Mouse (Mus musculus): Measurements from ENCODE around the gene Mill2.
"Not testable (repeated sequence)": the region's sequence is repeated elsewhere in the genome, so short reads cannot be mapped to it uniquely, and the experiment has no call there.

The Mill2 gene

GRCm38 (mm10) chr7:18839865-18840264 lies at the start of gene Mill2:
Gene Mill2 (plus strand): TSS chr7:18839966.
- DNase-seq (ENCODE audit: low spot score in 2 of 2), result no peak

DNA sequence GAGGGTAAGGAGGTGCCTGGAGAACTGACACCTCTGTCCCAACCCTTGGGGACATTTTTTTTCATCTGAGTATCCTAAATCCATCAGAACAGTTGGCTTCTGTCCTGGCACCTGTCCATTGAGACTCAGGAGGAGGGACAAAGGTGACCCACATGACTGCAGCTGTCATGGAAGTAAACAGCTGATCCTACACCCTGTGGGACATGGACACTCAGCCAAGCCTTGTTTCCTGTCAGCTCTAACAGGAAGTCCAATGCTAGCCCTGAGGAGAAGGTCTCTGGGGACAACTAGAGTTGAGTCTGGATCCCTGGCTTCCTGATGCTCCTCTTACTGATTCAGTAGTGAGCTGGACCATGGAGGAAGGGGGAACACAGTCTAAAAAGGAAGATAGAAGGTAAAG lies 49.1 kb upstream of the Mill2 start:
- DNase-seq (ENCODE audit: low spot score in 2 of 2), result not testable (repeated sequence)

DNA sequence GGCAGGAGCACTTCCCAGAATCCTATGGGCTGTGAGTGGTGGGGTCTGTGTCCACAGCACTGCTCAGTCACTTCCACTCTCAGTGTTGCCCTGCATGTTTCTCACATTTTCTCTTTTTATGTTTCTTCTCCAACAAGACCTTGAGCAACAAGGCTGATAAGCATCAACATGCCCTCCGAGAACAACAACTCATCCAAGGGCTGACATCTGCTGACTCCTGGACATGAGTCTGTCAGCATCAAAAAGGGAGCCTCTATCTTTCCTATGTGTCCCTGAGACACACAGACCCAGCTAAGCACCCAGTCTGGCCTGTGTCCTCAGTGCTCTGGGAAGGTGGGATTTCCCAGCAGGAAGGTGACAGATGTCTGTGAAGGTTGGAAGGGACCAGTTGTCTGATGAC lies 41.3 kb upstream of the Mill2 start, which contains the start of gene Psg19:
Psg19 (minus strand) TSS at position 101 of the 400 bp plus-strand sequence.
- DNase-seq (ENCODE audit: low spot score in 2 of 2), result no peak

DNA sequence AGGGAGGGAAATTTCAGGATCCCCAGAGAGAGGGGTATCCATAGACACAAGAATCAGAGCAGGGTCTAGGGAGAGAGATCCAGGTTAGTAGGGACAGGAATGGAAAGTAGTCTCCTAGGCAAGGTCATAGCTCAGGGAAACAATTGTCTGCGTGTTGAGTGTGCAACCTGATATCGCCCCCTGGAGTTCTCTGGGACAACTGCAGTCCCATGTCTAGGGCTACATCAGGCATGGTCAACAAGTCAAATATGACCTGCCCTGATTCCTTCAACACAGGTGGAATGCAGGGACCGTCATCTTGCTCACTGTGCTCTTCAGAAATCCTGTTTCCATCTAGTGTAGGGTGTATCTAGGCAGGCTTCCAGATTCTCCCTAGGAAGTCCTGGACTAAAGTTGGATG lies 40.6 kb upstream of the Mill2 start:
- DNase-seq (ENCODE audit: low spot score in 2 of 2), result no peak

DNA sequence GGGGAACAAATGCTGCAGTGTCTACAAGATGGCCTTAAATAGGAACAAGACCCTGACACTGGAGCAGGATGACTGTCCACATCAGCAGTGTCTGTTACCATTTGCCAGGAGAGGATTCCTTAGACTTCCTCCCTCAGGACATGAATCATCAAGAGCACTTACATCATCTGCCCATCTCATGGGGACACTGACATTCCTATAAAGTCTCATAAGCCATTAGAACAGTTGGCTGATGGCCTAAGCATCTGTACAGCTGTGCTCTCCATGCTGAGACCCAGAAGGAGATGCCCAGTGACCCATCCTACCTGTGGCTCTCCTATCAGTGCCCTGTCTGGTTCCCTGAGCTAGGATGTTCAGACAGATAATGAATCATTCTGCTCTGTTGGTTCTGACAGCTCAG lies 36.2 kb upstream of the Mill2 start:
- DNase-seq (ENCODE audit: low spot score in 2 of 2), result no peak

GRCm38 (mm10) chr7:18818301-18818700 lies 21.5 kb upstream of the Mill2 start:
- DNase-seq (ENCODE audit: low spot score in 2 of 2), result no peak

DNA sequence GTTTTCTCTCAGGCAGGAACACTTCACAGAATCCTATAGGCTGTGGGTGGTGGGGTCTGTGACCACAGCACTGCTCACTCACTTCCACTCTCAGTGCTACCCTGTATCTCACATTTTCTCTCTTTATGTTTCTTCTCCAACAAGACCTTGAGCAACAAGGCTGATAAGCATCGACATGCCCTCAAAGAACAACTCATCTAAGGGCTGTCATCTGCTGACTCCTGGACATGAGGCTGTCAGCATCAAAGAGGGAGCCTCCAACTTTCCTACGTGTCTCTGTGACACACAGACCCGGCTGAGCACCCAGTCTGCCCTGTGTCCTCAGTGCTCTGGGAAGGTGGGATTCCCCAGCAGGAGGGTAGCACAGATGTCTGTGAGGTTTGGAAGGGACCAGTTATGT lies 18.3 kb upstream of the Mill2 start, which contains the start of gene Psg17:
Psg17 (minus strand) TSS at position 101 of the 400 bp plus-strand sequence.
- DNase-seq (ENCODE audit: low spot score in 2 of 2), result no peak

- DNase-seq (ENCODE audit: low spot score in 2 of 2), result no peak
Measured at GRCm38 (mm10) chr7:18827792-18828546, 11.8 kb upstream of the Mill2 start.

DNA sequence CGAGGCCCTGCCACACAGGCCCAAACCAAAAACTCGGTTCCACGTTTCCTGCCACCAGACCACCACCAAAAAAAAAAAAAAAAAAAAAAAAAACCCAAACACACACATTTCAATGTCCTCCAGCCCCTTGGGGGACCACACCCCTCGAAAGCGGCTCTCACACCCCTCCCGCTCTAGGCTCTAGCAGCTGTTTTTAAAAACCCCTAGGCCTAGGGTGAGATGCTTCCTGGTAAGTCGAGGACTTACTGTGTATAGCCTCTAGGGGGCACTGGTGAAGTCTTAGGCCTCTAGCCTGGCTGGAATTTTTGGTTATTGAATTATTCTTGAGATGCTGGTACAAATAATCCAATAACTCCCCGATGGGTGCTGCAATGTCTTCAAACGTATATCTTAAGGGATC lies 11.2 kb upstream of the Mill2 start:
- no peak for DNase-seq (ENCODE audit: low spot score in 2 of 2)

DNA sequence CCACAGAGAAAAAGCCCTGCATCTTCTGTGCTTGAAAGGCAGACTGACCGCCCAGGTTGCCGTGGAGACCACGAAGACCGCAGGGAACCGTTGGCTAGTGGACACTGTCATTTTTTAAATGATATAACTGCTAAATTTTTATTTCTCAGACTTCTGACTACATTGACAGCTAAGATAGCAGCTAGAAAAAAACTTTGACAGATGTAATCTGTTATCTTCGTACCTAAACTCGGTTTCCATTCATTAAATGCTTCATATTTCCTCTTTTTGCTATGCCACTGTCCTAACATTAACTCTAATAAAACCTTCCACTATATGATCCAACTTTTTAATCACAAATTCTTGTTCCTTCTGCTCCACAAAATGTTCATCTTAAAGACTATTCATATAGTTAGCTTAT lies 10.2 kb upstream of the Mill2 start:
- no peak for DNase-seq (ENCODE audit: low spot score in 2 of 2)

- no peak for DNase-seq (ENCODE audit: low spot score in 2 of 2)
Measured at GRCm38 (mm10) chr7:18832298-18832697, 7.5 kb upstream of the Mill2 start.

- DNase-seq (ENCODE audit: low spot score in 2 of 2), result peak; percentile 37 to 58
Measured at GRCm38 (mm10) chr7:18840386-18841173, 814 bp downstream of the Mill2 start.

DNA sequence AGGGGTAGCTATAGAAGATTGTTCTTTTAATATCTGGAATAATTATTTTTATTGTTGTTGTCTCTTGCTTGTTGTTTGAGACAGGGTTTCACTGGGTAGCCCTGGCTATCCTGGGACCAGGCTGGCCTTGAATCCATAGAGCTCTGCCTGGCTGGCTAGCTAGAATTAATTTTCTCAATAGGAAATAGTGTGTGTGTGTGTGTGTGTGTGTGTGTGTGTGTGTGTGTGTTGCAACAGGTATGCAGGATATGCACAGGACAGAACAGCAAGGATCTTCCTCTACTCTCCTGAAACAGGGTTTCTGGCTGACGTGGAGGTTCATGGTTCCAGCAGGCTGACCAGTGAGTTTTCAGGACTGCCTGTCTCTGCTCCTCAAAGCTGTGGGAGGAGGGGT lies 1.4 kb downstream of the Mill2 start:
- no peak for DNase-seq (ENCODE audit: low spot score in 2 of 2)

DNA sequence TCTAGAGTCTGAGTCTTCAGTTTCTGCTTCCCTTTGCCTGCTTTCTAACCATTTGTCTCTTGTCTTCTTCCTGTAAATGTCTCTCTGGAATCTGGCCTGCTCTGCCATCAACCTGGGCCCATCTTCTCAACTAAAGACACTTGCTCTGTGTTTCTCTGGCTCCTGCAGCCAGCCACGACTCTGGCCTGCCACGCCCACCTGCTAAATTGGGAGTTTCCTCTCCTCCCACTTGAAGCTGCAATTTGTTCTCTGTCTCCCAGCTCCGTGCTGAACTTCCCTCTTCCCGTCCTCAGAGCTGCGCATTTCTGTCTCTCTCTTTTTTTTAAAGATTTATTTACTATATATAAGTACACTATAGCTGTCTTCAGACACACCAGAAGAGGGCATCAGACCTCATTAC lies 5.0 kb downstream of the Mill2 start:
- no peak for DNase-seq (ENCODE audit: low spot score in 2 of 2)

- DNase-seq (ENCODE audit: low spot score in 2 of 2), result no peak
Measured at GRCm38 (mm10) chr7:18848395-18848794, 8.6 kb downstream of the Mill2 start.

- DNase-seq (ENCODE audit: low spot score in 2 of 2), result no peak
Measured at GRCm38 (mm10) chr7:18858310-18858916, 18.6 kb downstream of the Mill2 start.

DNA sequence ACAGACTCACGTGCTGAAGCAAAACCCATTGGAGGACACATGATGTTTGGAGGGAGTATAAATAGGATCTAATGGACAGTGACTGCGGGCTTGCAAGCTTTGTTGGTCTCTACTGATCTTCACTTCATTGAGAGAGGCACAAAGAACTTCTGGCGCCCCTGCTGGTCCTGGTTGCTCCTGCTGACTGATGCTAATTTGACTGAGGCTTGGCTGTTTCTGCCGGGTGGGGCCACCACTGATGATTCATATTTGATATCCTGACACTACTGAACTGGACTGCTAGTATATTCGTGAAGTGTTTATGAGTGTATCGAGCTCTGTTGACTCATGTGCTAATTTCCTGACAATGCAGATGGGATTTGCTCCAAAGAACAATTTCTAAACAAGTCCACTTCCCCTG lies 23.0 kb downstream of the Mill2 start:
- no peak for DNase-seq (ENCODE audit: low spot score in 2 of 2)

DNA sequence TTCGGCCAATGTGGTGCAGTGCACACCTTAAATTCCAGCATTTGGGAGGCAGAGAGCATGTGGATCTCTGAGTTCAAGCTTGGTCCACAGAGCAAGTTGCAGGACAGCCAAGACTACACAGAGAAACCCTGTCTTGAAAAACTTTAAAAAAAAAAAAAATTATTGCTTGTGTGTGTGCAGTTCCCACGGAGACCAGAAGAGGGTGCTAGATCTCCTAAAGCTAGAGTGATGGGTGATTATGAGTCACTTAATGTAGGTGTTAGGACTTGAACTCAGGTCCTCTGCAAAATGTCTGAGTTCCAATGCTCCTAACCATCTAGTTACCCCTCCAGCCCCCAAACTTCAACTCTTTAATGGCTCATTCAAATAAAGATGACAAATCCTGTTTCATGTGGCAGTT lies 28.7 kb downstream of the Mill2 start:
- DNase-seq (ENCODE audit: low spot score in 2 of 2), result no peak

- DNase-seq (ENCODE audit: low spot score in 2 of 2), result not testable (repeated sequence)
Measured at GRCm38 (mm10) chr7:18871031-18871430, 31.3 kb downstream of the Mill2 start, which contains the start of gene Pglyrp1. Gene Pglyrp1 (plus strand): TSS chr7:18871331.

GRCm38 (mm10) chr7:18872014-18872802 lies 32.4 kb downstream of the Mill2 start:
- no peak for DNase-seq (ENCODE audit: low spot score in 2 of 2)

- DNase-seq (ENCODE audit: low spot score in 2 of 2), result no peak
Measured at GRCm38 (mm10) chr7:18872816-18873215, 33.0 kb downstream of the Mill2 start.

- DNase-seq (ENCODE audit: low spot score in 2 of 2), result peak; percentile 55 to 64
Measured at GRCm38 (mm10) chr7:18873253-18873652, 33.5 kb downstream of the Mill2 start.

All from natural killer cell, adult 2 months (primary cell).